Comparison of ENCODE assay signal across 15 mouse cellular contexts in genomic region chr14:117309997-117310520, GRCm38 (mm10).
"Had no signal": no experiment of that assay in that cellular context is flagged by ENCODE, and none has a peak within 500 bp of the region (broad histone marks: within the 10 kb centered on the region; RNA-seq: fewer than 3 reads in every experiment).

No protein-coding gene starts in this region.

- H3K27me3 ChIP-seq: neural tube, embryonic 12.5 days; neural tube, embryonic 13.5 days; neural tube, embryonic 15.5 days; stomach, embryonic 15.5 days had no signal

- H3K4me3 ChIP-seq: neural tube, embryonic 12.5 days; neural tube, embryonic 13.5 days; neural tube, embryonic 15.5 days; stomach, embryonic 15.5 days had no signal

- DNase-seq: right cerebral cortex, adult 18-20 months; right cerebral cortex, postnatal 14 days; right cerebral cortex, postnatal 4 days; spleen, adult 18-20 months; thymus, adult 18-20 months; thymus, adult 2 months; thymus, postnatal 14 days; thymus, postnatal 25 days; thymus, postnatal 36 days; thymus, postnatal 4 days had no signal

- H3K9ac ChIP-seq: neural tube, embryonic 12.5 days; neural tube, embryonic 13.5 days; neural tube, embryonic 15.5 days; stomach, embryonic 15.5 days had no signal

- H3K27ac ChIP-seq: neural tube, embryonic 12.5 days; neural tube, embryonic 13.5 days; neural tube, embryonic 15.5 days; stomach, embryonic 15.5 days; stomach, postnatal 0 days had no signal

- H3K4me1 ChIP-seq: neural tube, embryonic 12.5 days; neural tube, embryonic 13.5 days; neural tube, embryonic 15.5 days; stomach, embryonic 15.5 days had no signal

- H3K9me3 ChIP-seq: neural tube, embryonic 12.5 days; neural tube, embryonic 13.5 days; neural tube, embryonic 15.5 days; stomach, embryonic 15.5 days had no signal

- H3K36me3 ChIP-seq: neural tube, embryonic 12.5 days; neural tube, embryonic 13.5 days; neural tube, embryonic 15.5 days; stomach, embryonic 15.5 days had no signal

- H3K4me2 ChIP-seq: neural tube, embryonic 12.5 days; neural tube, embryonic 13.5 days; neural tube, embryonic 15.5 days; stomach, embryonic 15.5 days had no signal
